Mouse (Mus musculus) embryonic fibroblast, embryonic 13.5 days (primary cell): ENCODE measurements at regions not wholly inside any gene's neighbourhood (a gene's known extent, or its start where the extent isn't known, plus 50 kb on each side); places are given as distances from the start of the nearest gene placed in this dataset.

Source experiments
- CTCF ChIP-seq: IDR thresholded peaks from 2 replicates; pipeline ENCODE4 v1.5.1; 2011; ENCODE audit warnings: mild to moderate bottlenecking, control low read depth, low read length, moderate library complexity, borderline replicate concordance; ENCODE audit not compliant: insufficient read depth
- POLR2A ChIP-seq: IDR thresholded peaks from 2 replicates; pipeline ENCODE4 v1.6.1; 2011; ENCODE audit warnings: low read depth, mild to moderate bottlenecking, control low read depth, low read length, moderate library complexity

- no peak for TF ChIP-seq CTCF
- no peak for TF ChIP-seq POLR2A
These were observed 268.6 kb downstream of the Ptprc start for GRCm38 (mm10) chr1:137906883-137907282.
